Mouse (Mus musculus) limb, embryonic 10.5 days (tissue): Measurements from ENCODE around the gene Slpi. TPM values are rescaled to one million over a fixed set of nuclear protein-coding genes. Genes with fewer than 3 reads are reported as not detected.

Experiments
- DNase-seq: peaks from one replicate; pipeline ENCODE4 v3.0.0-alpha.2; 2017; ENCODE audit warnings: low spot score
- H3K27ac ChIP-seq: fragments of 300-500 bp; sonication (generic); 2 replicates; pipeline ENCODE4 v1.5.1; 2016; ENCODE audit warnings: mild to moderate bottlenecking
- H3K27me3 ChIP-seq: fragments of 300-500 bp; sonication (generic); 2 replicates; pipeline ENCODE4 v1.6.1; 2016; ENCODE audit warnings: low read depth, mild to moderate bottlenecking; ENCODE audit not compliant: poor library complexity, severe bottlenecking
- H3K36me3 ChIP-seq: fragments of 300-500 bp; sonication (generic); 2 replicates; pipeline ENCODE4 v1.6.1; 2016; ENCODE audit warnings: mild to moderate bottlenecking, moderate library complexity
- H3K4me1 ChIP-seq: fragments of 300-500 bp; sonication (generic); 2 replicates; pipeline ENCODE4 v1.6.1; 2016
- H3K4me3 ChIP-seq: fragments of 300-500 bp; sonication (generic); 2 replicates; pipeline ENCODE4 v1.5.1; 2016; ENCODE audit warnings: mild to moderate bottlenecking, moderate library complexity
- H3K9me3 ChIP-seq: fragments of 300-500 bp; sonication (generic); replicated peaks from 2 replicates; pipeline ENCODE4 v1.6.1; 2016; ENCODE audit warnings: mild to moderate bottlenecking
- WGBS: fragments of 180-500 bp; shearing (Covaris S2); methylation state at CpG from one replicate; pipeline ENCODE4 v1.1.7; 2016; 5-methylcytosine and 5-hydroxymethylcytosine counted together
- microRNA-seq: library from miRNA; unstranded; fragments of <30 nt; microRNA quantifications from one replicate; pipeline ENCODE4, GENCODE M21; 2017
- polyA plus RNA-seq: library from polyadenylated mRNA; unstranded; fragments of >200 nt; fragmentation: Nextera tagmentation; extraction: Ambion mirVana; gene quantifications from 2 replicates; pipeline ENCODE4 v1.2.1, GENCODE M21; 2016

The Slpi gene
- polyA plus RNA-seq, 1 experiment from 2014 or later = not detected

DNA sequence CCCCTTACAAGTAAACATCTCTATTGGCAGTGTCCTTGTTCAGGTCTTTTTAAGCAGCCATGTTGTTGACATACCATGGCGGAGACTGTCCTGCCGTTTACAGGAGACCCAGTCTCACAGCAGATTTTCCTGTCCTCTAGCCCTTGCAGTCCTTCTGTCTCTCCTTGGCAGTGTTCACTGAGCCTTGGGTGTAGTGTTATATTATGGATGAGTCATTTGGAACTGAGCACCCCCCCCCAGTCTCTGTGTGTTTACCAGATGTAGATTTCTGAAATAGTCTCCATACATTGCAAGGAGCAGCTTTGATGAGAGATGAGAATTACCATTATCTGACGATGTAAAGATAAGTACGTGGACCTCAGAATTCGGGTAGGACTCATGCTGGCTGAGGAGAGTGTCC, 76.3 kb downstream of the Slpi start:
- no peak overlapping the region for H3K27ac ChIP-seq
- H3K27me3 ChIP-seq = no peaks in the 10 kb centered on the region
- H3K4me3 ChIP-seq = no peak overlapping the region
- H3K36me3 ChIP-seq = no peaks in the 10 kb centered on the region
- H3K9me3 ChIP-seq = no peaks in the 10 kb centered on the region
- WGBS = 89% methylated on average over 5 of the region's 5 CpGs
- H3K4me1 ChIP-seq = no peaks in the 10 kb centered on the region
- DNase-seq = no peak

Small RNA genes within 50 kb of the gene (microRNA-seq; reads per million reads assigned to microRNA genes)
- gene Mir7678 = not detected

Other genes starting within 250 kb of the Slpi start
- 0.15 TPM in 1 of 2 replicates, not detected in the other for gene Kcns1, start 218.0 kb downstream of the Slpi start, polyA plus RNA-seq
- gene Wfdc5, start 206.4 kb downstream of the Slpi start, polyA plus RNA-seq = not detected in 2 replicates
- not detected in 2 replicates for gene Wfdc12, start 198.5 kb downstream of the Slpi start, polyA plus RNA-seq
- gene Wfdc15a, start 189.0 kb downstream of the Slpi start, polyA plus RNA-seq = not detected in 2 replicates
- not detected in 2 replicates for gene Wfdc15b, start 167.4 kb downstream of the Slpi start, polyA plus RNA-seq
- gene Svs2, start 150.6 kb downstream of the Slpi start, polyA plus RNA-seq = not detected in 2 replicates
- not detected in 2 replicates for gene Svs3b, start 132.5 kb downstream of the Slpi start, polyA plus RNA-seq
- not detected in 2 replicates for gene Svs4, start 110.6 kb downstream of the Slpi start, polyA plus RNA-seq
- not detected in 2 replicates for gene Svs3a, start 99.8 kb downstream of the Slpi start, polyA plus RNA-seq
- not detected in 2 replicates for gene Svs6, start 72.3 kb downstream of the Slpi start, polyA plus RNA-seq
- not detected in 2 replicates for gene Svs5, start 56.4 kb downstream of the Slpi start, polyA plus RNA-seq
- gene Rbpjl, start 14.0 kb upstream of the Slpi start, polyA plus RNA-seq = 0.03 TPM in 1 of 2 replicates, not detected in the other
- 0.15 and 3.0 TPM in 2 replicates for gene Matn4, start 16.1 kb upstream of the Slpi start, polyA plus RNA-seq
- gene Sdc4, start 54.8 kb upstream of the Slpi start, polyA plus RNA-seq = 22.1 and 24.2 TPM in 2 replicates
- gene Sys1, start 67.9 kb upstream of the Slpi start, polyA plus RNA-seq = 54.4 and 54.5 TPM in 2 replicates
- gene Gm20458, start 71.9 kb upstream of the Slpi start, polyA plus RNA-seq = 2.2 and 3.2 TPM in 2 replicates
- not detected in 2 replicates for gene Trp53tg5, start 84.6 kb upstream of the Slpi start, polyA plus RNA-seq
- gene Dbndd2, start 97.0 kb upstream of the Slpi start, polyA plus RNA-seq = 0.70 and 2.1 TPM in 2 replicates
- 35.7 and 37.5 TPM in 2 replicates for gene Pigt, start 108.4 kb upstream of the Slpi start, polyA plus RNA-seq
- gene Wfdc2, start 173.3 kb upstream of the Slpi start, polyA plus RNA-seq = 35.5 and 40.0 TPM in 2 replicates
- gene Spint3, start 184.4 kb upstream of the Slpi start, polyA plus RNA-seq = not detected in 2 replicates
- gene Wfdc6a, start 196.4 kb upstream of the Slpi start, polyA plus RNA-seq = not detected in 2 replicates
- gene Eppin, start 204.5 kb upstream of the Slpi start, polyA plus RNA-seq = not detected in 2 replicates
- gene Wfdc6b, start 224.4 kb upstream of the Slpi start, polyA plus RNA-seq = not detected in 2 replicates
- gene Wfdc8, start 224.5 kb upstream of the Slpi start, polyA plus RNA-seq = not detected in 2 replicates
- gene Wfdc16, start 249.7 kb upstream of the Slpi start, polyA plus RNA-seq = not detected in 2 replicates